Mouse (Mus musculus): ENCODE data around the gene Krt34.

The Krt34 gene

DNA sequence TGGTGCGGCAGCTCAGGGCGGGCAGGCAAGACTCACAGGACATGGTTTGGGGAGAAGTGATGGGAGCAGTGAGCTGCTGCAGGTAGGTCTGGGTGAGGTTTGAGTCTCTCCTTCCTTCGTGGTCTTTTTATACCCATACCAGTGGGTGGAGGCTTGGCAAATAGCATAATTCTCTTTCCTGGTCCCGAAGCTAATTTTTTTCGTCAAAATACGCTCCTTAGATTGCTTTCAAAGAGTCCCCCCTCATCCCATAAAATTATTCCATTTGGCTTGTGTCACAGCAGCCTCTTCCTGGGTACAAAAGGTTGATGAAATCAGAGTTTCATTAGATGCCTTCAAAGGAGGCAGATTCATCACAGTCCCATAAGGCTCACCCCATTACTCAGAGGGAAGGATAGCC lies at the start of gene Krt34:
Krt34 (minus strand) TSS at position 101 of the 400 bp plus-strand sequence.
- DNase-seq = no peak

DNA sequence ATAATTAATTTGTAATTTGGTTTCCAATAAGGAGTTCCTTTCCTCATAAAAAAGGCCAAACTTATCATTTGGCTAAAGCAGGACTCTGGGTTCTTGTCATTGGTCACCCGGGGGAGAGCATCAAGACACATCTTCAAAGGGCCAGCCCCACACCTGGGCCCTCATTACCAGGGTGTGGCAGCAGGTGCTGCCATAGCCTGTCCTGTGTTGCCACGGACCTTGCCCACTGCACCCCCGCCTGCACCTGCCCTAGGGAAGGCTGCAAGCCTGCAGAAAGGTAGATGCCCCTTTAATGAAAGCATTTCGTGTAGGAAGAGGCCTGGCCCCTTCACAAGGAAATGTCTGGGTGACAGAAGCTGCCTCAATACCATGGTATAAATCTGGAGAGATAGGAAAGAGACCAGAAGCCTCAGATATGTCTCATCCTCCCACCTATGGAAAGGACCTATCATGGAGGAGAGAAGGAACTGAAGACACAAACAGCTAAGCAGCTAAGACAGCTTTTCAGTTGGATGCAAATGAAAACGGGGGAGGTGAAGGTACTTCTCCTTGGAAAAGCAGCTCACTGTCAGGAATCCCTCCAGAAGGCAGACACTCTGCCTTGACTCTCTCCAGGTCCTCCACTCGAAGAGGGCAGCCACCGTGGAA lies 47.1 kb upstream of the Krt34 start:
- DNase-seq = no peak

DNA sequence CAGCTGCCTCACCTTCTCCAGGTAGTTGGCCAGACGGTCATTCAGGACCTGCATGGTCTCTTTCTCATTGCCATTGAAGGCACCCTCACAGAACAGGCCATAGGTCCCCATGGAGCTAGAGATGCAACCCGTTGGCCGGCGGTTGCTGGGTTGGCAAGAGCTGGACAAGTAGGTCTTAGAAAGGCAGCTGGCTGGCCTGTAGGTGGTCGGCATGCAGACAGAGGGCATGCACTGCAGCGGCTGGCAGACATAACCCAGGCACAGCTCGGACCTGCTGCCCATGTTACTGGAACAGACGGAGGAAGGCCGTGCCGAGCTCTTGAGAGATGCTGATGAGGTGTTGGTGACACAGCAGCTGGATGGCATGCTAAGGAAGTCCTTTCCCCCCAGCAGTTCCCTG lies 46.5 kb upstream of the Krt34 start, which contains the start of gene Krt32:
Krt32 (minus strand) TSS at position 366 of the 400 bp plus-strand sequence.
- no peak for DNase-seq

DNA sequence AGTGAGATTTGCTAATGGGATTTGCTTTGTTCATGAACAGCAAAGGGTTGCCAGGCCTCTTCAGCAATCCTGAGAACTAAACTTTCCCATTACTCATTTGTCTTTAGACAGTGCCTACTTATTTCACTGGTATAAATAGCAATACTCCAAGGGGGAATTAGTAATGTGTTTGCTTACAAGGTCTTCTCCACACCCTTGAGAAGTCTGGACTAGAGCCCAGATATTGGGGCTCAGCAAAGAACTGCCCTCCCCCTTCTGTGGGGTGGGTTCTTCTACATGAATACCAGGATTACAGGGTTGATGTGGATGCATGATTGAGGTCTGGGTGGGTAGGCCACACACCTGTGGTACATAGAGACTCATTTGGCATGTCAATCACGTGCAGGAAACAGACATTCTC lies 32.5 kb upstream of the Krt34 start:
- no peak for DNase-seq

DNA sequence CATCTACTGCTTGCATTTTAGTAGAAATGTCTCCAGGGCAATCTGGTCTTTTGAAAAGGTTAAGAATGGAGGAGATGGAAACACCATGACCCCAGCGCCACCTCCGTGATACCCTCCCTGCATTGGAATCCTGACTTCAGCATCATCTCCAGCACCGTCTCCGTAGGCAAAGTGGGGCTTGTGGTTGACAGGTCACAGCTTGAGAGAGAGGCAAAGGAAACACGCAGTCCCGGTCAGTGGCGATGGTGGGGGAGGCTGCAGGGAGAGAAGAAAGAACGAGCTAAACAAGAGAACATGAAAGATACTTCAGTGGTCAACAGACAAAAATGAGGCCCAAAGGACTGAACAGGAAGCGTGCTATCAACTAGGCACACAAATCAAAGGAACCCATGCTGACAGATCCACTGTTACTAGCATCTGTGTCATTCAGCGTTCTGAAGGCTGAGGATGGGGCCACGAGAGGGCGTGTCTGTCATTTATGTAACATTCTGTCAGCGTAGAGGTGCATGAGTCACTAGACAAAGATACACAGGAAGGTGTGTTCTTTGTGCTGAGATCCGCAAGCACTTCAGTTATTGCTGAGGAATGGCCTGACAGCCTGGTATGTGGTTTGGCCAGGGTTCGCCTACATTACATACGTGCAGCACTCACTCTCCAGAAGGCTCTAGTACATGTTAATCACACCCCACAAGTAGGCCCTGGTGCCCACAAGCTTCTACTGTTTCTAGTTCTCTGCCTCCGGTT lies 26.1 kb upstream of the Krt34 start:
- peak; percentile 44 to 62 for DNase-seq

DNA sequence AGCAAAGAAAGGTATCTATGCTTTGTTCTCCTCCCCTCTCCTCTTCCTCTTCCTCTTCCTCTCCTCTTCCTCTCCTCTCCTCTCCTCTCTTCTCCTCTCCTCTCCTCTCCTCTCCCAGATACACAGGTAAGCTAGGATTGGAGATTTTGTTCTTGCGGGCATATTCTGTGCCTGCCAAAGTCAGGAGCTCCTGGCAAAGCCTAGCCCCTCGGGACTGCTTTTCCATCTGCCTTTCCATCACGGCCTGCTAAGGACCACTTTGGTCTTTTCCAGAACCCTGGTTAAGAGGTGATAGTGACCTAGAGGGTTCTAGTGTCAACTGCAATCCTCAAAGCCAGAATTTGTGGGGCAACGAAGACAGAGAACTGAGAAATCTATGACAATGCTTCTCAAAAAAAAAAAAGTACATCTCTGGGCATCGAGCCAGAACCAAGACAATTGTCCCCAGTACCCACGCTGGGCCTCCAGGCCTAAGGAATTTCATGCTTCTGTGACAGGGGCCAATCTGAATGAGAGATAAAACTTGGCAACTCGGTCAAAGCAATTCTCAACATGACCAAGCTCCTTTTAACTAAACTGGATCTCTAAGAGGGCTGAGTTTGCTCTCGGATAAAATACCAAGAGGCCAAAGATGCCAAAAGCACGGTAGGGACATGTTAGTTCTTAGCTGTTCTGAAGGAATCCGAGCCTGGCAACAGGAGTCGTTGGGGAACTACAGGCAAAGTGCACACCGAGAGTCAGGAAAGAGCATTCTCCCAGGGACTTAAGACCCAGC lies 25.1 kb upstream of the Krt34 start:
- no peak for DNase-seq

DNA sequence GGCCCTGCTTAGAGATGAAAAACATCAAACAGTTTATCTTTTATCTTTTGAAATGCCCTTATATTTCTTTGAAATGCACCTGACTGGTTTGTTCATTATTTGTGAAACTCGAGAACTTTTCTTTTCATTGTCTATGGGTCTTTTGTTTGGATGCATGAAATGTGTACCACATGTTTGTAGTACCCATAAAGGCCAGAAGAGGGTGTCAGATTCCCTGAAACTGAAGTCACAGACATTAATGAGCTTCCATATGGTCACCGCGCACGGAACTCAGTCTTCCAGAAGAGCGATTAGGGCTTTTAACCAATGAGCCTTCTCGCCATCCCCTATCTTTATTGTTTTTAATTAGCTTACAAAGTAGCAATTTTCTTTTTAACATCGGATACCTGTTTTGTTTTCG lies 17.5 kb upstream of the Krt34 start:
- DNase-seq = no peak

DNA sequence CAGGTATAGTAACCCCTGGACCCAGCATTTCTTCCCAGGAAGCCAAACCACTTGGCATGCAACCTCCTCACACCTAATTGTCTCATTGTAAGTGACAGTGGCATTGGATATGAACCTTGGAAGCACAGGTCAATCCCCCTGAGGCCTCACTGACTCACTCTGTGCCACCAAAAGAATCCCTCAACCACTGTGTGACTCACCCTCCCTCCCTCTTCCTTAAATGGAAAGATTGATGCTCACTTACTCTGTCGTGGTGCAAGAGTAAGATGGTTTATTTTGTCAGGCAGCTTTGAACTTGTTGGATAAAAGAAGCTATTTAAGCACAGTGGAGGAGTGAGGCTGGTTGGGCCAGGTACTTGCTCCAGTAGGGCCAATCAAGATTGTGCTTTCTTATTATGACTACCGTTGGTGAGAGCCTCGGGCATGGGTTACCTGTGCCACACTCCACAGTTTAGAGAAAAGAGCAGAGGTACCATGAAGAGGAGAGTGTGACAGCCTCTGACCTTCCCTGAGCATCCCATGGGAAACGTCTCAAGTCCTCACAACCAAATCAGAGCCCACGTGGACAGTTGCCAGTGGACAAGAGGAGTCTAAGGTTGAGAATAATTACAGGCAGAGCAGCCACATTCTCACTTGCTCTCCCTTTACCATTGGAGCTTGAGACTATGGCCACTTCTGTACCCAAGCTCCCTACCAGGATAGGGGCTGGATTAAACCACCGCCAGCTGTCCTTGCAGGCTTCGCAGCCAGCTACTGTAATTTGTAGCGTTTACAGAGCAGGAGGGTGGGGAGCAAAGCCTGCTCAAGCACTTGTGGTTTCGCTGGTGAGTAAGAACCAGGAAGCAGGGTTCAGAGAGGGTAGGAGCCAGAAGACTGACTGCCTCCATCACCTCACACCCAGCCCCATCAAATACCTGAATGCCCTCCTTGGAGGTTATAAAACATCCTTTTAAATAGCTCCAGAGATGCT lies 14.6 kb upstream of the Krt34 start:
- no peak for DNase-seq

DNA sequence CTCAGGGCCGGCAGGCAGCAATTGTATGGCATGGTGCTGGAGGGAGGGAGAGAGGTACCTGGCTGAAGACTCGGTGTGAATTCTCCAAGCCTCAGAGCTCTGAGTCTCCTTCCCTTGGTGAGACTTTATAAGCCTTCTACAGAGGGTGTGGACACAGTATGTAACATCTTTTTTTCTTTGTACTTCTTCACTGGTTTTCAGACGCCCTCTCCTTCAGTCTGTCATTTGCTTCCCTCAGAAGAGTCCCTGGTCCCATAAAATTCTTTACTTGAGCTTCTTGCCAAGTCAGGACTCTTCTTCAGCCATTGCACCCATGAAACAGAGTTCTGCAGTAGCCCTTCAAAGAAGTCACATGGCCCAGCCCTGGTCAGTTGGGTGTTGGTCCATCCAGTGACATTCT lies 9.1 kb upstream of the Krt34 start, which contains the start of gene Krt31:
Krt31 (minus strand) TSS at position 101 of the 400 bp plus-strand sequence.
- no peak for DNase-seq

DNA sequence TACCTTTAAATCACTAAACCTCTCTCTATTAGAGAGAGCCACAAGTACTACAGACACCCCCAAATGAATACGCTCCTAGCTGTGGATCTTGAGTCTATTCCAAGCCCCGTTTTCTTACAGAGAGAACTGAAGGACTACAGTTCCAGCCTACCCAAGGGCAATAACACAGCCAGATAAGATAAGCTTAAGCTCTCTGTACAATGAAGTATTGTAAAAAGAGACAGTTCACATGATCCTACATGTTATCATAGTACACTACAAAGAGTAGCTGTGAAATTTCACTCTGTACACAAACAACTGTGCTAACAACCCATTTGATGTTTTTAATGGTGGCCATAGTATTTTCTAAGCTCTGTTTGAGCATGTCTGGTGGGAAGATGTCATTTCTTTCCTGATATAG lies 5.8 kb upstream of the Krt34 start:
- no peak for DNase-seq

DNA sequence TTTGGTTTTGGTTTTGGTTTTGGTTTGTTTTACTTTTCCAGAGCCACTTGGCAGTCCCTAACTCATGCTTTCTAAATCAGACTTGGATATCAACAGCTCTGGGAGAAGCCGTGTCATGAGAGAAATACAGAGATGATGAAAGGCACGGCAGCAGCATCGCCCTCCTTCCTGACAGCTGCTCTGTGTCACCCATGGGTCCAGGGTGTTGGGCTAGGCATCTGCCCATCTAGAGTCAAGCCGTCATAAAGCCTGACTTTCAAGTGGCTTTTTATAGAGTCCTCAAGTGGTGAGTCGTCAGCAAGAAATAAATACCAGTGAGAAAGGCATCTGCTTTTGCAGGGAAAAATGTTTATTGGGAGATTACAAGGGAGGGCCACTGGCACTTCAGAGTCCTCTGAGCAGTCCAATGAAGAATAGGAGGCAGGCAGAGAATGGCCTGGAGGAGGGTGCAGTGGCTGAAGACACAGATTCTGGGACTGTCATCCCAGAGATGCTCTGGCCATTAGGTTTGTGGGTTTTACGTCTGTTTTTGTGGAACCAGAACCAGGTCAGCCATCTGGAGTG lies 5.0 kb upstream of the Krt34 start:
- peak in 1 of 2 experiments; percentile 65 for DNase-seq

DNA sequence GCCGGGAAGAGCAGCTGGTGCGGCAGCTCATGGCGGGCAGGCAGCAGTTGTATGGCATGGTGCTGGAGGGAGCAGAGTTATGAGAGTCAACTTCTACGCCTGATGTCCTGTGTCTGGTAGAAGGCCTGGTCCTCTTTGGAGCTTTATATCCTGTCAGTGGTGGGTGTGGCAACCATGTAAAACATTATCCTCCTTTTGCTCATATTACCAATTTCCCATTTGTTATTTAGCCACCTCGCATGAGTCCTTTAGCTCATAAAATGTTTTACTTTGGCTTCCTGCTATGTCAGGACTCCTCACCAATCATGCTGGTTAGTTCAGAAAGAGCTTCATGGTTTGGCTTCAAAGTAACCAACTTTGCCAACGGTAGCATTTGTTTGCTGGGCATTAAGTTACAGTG lies 11.6 kb downstream of the Krt34 start, which contains the start of gene Krt33b:
Krt33b (minus strand) TSS at position 101 of the 400 bp plus-strand sequence.
- no peak for DNase-seq

DNA sequence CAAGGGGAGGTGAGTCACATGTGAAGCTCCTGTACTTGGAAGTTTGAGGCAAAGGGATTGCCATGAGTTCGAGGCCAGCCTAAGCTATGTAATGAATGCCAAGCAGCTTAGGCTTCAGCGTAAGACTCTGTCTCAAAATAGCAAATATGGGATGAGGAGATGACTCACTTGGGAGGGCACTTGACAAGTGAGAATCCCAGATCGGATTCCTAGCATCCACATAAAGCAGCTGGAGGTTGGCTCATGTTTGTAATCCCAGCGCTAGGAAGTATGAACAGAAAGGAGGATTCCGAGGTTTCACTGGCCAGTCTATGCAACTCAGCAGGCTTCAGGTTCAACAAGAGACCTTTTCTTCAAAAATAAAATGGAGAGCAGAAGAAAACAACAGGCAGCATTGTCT lies 19.9 kb downstream of the Krt34 start:
- DNase-seq = no peak

DNA sequence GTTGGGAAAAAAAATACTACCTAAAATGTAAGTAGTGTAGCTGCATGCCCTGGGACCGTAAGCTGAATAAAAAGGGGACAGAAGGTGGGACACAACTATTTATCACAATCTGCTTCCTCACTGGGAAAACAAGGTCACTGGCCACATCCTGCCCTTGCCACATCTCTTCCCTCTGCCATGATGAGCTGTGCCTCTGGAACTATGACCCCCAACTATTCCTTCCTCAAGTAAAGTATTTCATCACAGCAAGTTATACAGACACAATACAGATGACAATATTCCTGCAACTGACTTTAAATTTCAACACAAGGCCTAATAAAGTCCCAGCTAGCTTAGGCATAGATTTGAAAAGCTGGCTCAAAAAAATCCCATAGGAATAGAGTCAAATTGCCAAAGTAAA lies 21.9 kb downstream of the Krt34 start:
- no peak for DNase-seq

DNA sequence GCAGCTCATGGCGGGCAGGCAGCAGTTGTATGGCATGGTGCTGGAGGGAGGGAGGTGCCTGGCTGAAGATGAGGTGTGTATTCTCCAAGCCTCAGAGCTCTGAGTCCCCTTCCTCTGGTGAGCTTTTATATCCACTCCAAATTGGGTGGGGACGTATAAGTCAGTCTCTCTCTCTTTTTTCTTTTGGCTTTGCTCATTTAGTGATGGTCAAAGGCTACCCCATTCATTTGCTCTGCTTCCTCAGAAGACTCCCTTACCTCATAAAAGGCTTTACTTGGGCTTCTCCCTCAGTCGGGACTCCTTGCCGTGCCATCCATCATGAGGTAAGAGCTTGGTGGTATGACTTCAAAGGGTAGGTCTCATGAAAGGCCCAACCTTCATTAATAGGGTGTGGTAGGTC lies 25.2 kb downstream of the Krt34 start, which contains the start of gene Krt33a:
Krt33a (minus strand) TSS at position 101 of the 400 bp plus-strand sequence.
- no peak for DNase-seq

DNA sequence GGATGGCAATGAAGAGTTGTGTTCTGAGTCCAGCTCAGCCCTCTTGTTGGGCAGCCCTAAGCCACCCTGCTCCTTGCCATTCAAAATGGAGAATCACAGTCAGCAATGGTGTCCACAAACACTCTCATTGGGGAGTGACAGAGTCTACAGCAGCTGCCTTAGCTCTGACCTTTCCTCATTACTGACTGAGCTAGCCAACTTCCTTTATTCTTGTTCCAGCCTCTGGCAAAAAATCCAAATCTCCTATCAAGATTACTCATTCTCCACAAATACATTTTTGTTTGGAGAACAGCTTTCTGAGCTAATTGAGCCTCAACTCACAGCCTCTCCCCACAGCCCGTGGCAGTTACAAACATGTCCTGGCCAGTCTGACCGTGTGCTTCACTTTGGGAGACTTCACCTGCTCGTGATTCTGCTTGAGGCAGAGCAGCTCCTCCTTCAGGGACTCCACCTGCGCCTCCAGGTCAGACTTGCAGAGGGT lies 27.6 kb downstream of the Krt34 start:
- peak; percentile 39 to 48 for DNase-seq

DNA sequence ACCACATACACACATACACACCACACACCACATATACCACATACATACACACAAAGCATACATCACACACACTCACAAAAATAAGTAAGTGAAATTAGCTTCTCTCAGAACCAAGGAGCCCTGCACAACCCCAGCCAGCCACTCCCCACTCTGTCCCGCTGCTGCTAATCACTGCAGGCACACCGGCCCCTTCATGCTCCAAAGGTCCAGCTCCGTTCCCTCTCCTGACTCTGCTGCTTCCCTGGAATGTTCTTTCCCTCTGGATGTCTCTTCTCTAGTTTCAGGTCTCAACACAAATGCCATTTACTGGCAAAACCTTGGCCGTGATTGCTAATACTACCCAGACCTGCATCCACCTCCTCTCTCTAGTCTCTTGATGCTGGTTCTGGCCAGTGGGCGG lies 30.7 kb downstream of the Krt34 start:
- DNase-seq = no peak

DNA sequence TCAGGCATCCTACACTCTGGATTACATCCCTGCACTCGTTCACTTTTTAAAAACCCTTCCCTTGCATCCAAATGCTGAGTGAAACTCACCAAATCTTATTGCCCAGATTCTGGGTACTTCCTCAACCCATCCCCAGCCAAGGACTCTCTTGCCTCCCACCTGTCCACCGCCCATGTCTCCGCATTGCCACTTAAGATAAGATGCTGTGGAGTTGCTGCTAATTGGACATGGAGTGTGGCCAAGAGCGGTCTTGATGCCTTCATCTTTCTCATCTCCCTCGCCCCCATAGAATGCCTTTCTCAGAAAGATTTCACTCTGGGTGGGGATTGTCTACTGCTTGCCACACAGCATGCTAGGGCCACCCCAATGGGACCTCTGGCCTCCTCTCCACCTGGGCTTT lies 33.0 kb downstream of the Krt34 start:
- no peak for DNase-seq

DNA sequence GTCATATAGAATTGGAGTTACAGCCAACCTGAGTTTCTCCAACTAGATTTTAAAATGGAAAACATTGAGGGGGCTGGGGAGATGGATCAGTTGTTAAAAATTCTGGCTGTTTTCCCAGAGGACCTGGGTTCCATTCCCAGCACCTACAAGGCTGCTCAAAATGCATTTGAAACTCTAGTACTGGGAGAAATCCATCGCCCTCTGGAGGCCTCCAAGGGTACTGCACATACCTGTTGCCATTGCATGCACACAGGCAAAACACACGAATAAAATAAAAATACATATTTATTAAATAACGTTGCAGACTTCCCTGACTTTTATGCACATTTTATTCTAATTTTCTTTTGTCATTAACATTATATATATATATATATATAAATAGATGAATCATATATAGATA lies 34.7 kb downstream of the Krt34 start:
- DNase-seq = no peak

DNA sequence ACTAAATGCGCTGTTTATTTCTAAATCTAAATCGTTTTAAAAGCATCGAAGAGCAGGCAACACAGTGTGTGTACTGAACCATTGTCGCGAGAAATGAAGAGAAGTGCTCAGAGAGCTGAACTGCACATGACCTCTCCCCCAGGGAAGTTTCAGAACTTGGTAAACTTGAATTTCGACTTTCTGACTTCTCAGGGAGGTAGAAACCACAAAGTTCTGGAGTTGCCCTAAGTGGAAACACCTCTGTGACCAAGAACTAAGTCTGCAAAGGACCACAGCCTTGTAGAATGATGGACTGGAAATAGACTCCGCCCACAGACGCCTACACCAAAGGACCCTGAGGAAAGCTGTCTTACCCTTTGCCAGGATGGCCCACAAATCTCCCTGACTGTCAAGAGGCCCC lies 35.4 kb downstream of the Krt34 start:
- DNase-seq = no peak

DNA sequence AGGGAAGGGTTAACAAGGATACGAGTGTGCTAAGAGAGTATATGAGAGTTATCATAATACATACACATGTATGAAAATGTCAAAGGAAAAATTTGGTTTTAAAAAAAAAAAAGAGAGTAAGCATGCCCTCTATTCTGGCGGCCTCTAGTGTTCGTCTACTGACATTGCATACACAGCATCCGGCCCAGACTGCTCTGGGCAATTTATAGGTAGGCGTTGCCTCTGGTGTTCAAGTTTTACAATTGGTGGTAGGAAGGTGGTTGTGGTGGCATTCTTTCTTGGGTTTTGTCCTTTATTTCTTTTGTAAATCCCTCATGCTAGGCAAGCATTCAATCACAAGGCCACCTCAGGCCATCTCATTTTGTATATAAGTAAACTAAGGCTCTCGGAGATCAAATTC lies 36.5 kb downstream of the Krt34 start:
- DNase-seq = peak; percentile 43 to 64

DNA sequence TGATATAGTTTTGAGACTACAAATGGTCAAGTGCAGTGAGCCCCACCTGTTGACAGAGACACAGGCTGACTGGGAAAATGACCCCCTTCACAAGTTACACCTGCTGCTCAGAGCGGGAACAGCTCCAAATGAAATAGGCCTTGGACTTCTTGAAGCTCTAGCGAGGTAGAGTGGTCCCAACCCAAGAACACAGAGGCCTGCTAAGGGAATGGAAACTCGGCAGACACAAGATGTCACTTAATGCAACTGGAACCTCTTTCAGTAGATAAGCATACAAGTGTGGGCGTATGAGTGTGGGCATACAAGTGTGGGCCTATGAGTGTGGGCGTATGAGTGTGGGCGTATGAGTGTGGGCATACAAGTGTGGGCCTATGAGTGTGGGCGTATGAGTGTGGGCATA lies 42.3 kb downstream of the Krt34 start:
- DNase-seq = no peak
